Mouse (Mus musculus) lung, postnatal 0 days (tissue): ENCODE data around the gene Igsf6.

Experiments used
- CTCF ChIP-seq: IDR thresholded peaks from 2 replicates; pipeline ENCODE4 v1.5.1; 2016; ENCODE audit warnings: antibody characterized with exemption, mild to moderate bottlenecking
- EP300 ChIP-seq: IDR thresholded peaks from 2 replicates; pipeline ENCODE4 v1.6.1; 2016; ENCODE audit warnings: antibody characterized with exemption, mild to moderate bottlenecking, control low read depth

- TF ChIP-seq CTCF (no peak), EP300 (no peak)
These were observed 39.1 kb downstream of the Igsf6 start for GRCm38 (mm10) chr7:121035161-121035721.
